Mouse (Mus musculus): ENCODE results near the gene Ndufaf8. TPM values are rescaled to one million over a fixed set of nuclear protein-coding genes. Genes with fewer than 3 reads are reported as not detected.

Gene Ndufaf8
- 39.2 TPM for polyA plus RNA-seq (2014; fragmentation: Illumina TruSeq; extraction: RNeasy Lipid Tissue Mini Kit (QIAGEN cat#74804); ENCODE audit: low read depth, low replicate concordance)

GRCm38 (mm10) chr11:120098588-120099511 lies at the start of gene Ndufaf8, which contains the start of gene Tepsin:
TSS of gene Ndufaf8 (plus strand) at chr11:120098928.
TSS of gene Tepsin (minus strand) at chr11:120098731.

GRCm38 (mm10) chr11:120086702-120087152 lies 12.0 kb upstream of the Ndufaf8 start, which contains the start of gene Cep131:
TSS of gene Cep131 (minus strand) at chr11:120086827.

Other genes with a start within 250 kb of the Ndufaf8 start
- 38.9 TPM for gene Chmp6, start 185.5 kb upstream of the Ndufaf8 start, polyA plus RNA-seq (2014; fragmentation: Illumina TruSeq; extraction: RNeasy Lipid Tissue Mini Kit (QIAGEN cat#74804); ENCODE audit: low read depth, low replicate concordance)
- 57.6 TPM for gene Baiap2, start 156.2 kb upstream of the Ndufaf8 start, polyA plus RNA-seq (2014; fragmentation: Illumina TruSeq; extraction: RNeasy Lipid Tissue Mini Kit (QIAGEN cat#74804); ENCODE audit: low read depth, low replicate concordance)
- gene Aatk, start 51.8 kb upstream of the Ndufaf8 start, polyA plus RNA-seq (2014; fragmentation: Illumina TruSeq; extraction: RNeasy Lipid Tissue Mini Kit (QIAGEN cat#74804); ENCODE audit: low read depth, low replicate concordance): 8.2 TPM
- gene Cep131, start 12.1 kb upstream of the Ndufaf8 start, polyA plus RNA-seq (2014; fragmentation: Illumina TruSeq; extraction: RNeasy Lipid Tissue Mini Kit (QIAGEN cat#74804); ENCODE audit: low read depth, low replicate concordance): 10.0 TPM
- 14.0 TPM for gene Tepsin, start 197 bp upstream of the Ndufaf8 start, polyA plus RNA-seq (2014; fragmentation: Illumina TruSeq; extraction: RNeasy Lipid Tissue Mini Kit (QIAGEN cat#74804); ENCODE audit: low read depth, low replicate concordance)
- 87.4 TPM for gene Slc38a10, start 52.4 kb downstream of the Ndufaf8 start, polyA plus RNA-seq (2014; fragmentation: Illumina TruSeq; extraction: RNeasy Lipid Tissue Mini Kit (QIAGEN cat#74804); ENCODE audit: low read depth, low replicate concordance)
- gene Bahcc1, start 134.0 kb downstream of the Ndufaf8 start, polyA plus RNA-seq (2014; fragmentation: Illumina TruSeq; extraction: RNeasy Lipid Tissue Mini Kit (QIAGEN cat#74804); ENCODE audit: low read depth, low replicate concordance): 10.2 TPM
- 1,201 TPM for gene Actg1, start 249.6 kb downstream of the Ndufaf8 start, polyA plus RNA-seq (2014; fragmentation: Illumina TruSeq; extraction: RNeasy Lipid Tissue Mini Kit (QIAGEN cat#74804); ENCODE audit: low read depth, low replicate concordance)

Data from adipose tissue, adult 10 weeks (tissue).